Mouse (Mus musculus) liver, embryonic 14.5 days (tissue): ENCODE measurements at regions not wholly inside any gene's neighbourhood (a gene's known extent, or its start where the extent isn't known, plus 50 kb on each side); places are given as distances from the start of the nearest gene placed in this dataset.

Source experiments
- ATAC-seq: fragments of 200-750 bp; cut with Nextera tagmentation; 2 replicates; pipeline ENCODE4 v1.8.0; 2017; ENCODE audit warnings: moderate number of reproducible peaks, mild to moderate bottlenecking, moderate library complexity; ENCODE audit not compliant: insufficient read depth
- DNase-seq, 3 experiments: peaks; one replicate each; pipeline ENCODE4 v3.0.0-alpha.2; 2012 to 2013; ENCODE audit warnings: low read depth in 3 of 3, low spot score in 3 of 3
- H3K27ac ChIP-seq: fragments of 300-500 bp; sonication (generic); 2 replicates; pipeline ENCODE4 v1.5.1; 2014; ENCODE audit warnings: moderate library complexity, mild to moderate bottlenecking, control low read depth, inconsistent platforms
- H3K27me3 ChIP-seq: fragments of 300-500 bp; sonication (generic); 2 replicates; pipeline ENCODE4 v1.6.1; 2014; ENCODE audit warnings: mild to moderate bottlenecking, low read length, moderate library complexity; ENCODE audit not compliant: control insufficient read depth, insufficient read depth
- H3K36me3 ChIP-seq: fragments of 300-500 bp; sonication (generic); replicated peaks from 2 replicates; pipeline ENCODE4 v1.6.1; 2014; ENCODE audit warnings: low read depth; ENCODE audit not compliant: control insufficient read depth, insufficient read depth
- H3K4me1 ChIP-seq, 2 experiments: fragments of 200-500 bp in 1 of 2; fragments of 300-500 bp in 1 of 2; sonication (generic) in 1 of 2; replicated peaks; 2 replicates each; pipeline ENCODE4 v1.6.1; 2012 to 2014; ENCODE audit warnings: antibody characterized with exemption in 1 of 2, inconsistent platforms in 1 of 2, low read length in 1 of 2; ENCODE audit not compliant: control insufficient read depth in 2 of 2, insufficient read depth in 2 of 2
- H3K4me2 ChIP-seq: fragments of 300-500 bp; sonication (generic); 2 replicates; pipeline ENCODE4 v1.6.1; 2014; ENCODE audit warnings: low read depth, mild to moderate bottlenecking, control low read depth, moderate library complexity
- H3K4me3 ChIP-seq, 2 experiments: fragments of 200-500 bp in 1 of 2; fragments of 300-500 bp in 1 of 2; sonication (generic) in 1 of 2; 2 replicates each; pipeline ENCODE4 v1.5.1; 2012 to 2014; ENCODE audit warnings: low read depth in 2 of 2, low read length in 2 of 2, mild to moderate bottlenecking in 2 of 2, control low read depth in 1 of 2, inconsistent platforms in 1 of 2, moderate library complexity in 1 of 2; ENCODE audit not compliant: insufficient read depth in 1 of 2
- H3K9ac ChIP-seq: fragments of 300-500 bp; sonication (generic); replicated peaks from 2 replicates; pipeline ENCODE4 v1.6.1; 2014; ENCODE audit warnings: mild to moderate bottlenecking, control low read depth, moderate library complexity
- H3K9me3 ChIP-seq: fragments of 300-500 bp; sonication (generic); 2 replicates; pipeline ENCODE4 v1.6.1; 2016; ENCODE audit warnings: low read length, mixed read lengths; ENCODE audit not compliant: control insufficient read depth
- CTCF ChIP-seq: IDR thresholded peaks from 2 replicates; pipeline ENCODE4 v1.5.1; 2016; ENCODE audit warnings: antibody characterized with exemption, low read depth, control low read depth
- EP300 ChIP-seq: IDR thresholded peaks from 2 replicates; pipeline ENCODE4 v1.6.1; 2016; ENCODE audit warnings: antibody characterized with exemption, low read depth
- WGBS: fragments of 180-500 bp; shearing (Covaris S2); extraction: QIAGEN DNeasy Blood & Tissue Kit; methylation state at CpG from one replicate; pipeline ENCODE4 v1.1.7; 2014; ENCODE audit not compliant: insufficient replicate concordance; 5-methylcytosine and 5-hydroxymethylcytosine counted together

DNA sequence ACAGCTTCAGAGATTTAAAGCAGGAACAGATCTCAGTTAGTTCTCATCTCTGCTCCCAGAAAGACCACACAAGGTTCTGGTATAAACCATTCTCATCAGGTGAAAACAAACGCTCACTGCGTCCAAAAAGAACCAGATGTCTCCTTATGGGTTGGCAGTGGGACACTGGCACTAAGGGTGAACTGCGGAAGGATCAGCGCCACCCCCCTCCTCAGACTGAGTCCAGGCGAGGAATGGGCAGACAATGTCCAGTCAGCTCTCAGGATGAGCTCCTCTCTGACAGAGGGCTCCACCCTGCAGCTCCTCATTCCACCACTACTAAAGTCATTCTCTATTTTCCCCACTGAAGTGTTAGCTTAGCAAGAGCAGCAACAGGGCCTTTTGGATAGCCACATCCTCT lies 138.3 kb downstream of the Trim29 start:
- 68% methylated on average over 5 of the region's 5 CpGs for WGBS
- ATAC-seq (no peak), DNase-seq (no peak)
- Histone ChIP-seq H3K4me1 (no peaks in the 10 kb centered on the region), H3K27me3 (peaks cover 3% of the 10 kb centered on the region), H3K4me2 (no peak overlapping the region), H3K27ac (no peak overlapping the region), H3K4me3 (no peak overlapping the region), H3K9me3 (no peaks in the 10 kb centered on the region), H3K9ac (no peak overlapping the region), H3K36me3 (no peaks in the 10 kb centered on the region)
- TF ChIP-seq CTCF (no peak), EP300 (no peak)

DNA sequence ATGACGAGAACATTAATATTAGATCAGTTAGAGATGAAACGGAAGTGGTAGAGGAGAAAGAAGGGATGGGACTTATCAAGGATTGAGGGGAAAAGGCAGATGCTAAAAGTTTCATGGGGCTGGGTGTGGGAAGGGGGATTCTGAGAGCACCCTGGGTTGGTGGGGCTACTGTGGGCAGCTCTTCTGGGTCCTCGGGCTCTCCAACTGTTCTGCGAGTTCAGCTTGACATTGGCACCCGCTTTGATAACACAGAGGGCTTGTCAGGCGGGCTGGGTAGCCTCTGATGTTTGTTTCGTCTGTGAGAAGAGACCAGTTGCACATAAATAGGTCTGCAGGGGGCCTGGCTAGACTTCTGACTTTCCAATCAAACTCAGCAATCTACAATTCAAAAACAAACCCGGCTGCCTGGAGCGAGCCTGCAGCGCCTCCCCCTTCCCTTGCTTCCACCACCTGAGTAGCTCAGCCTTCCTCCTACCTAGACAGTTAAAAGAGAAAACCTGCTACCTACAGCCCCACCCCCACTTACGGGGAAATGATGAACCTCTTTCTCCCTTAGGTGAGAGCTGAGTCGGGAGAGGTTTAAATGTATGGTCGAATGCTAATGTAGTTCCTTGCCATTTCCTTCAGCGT lies 143.4 kb downstream of the Trim29 start:
- Histone ChIP-seq H3K9me3 (no peaks in the 10 kb centered on the region), H3K4me3 (no peak overlapping the region), H3K27me3 (peaks cover 7% of the 10 kb centered on the region), H3K36me3 (no peaks in the 10 kb centered on the region), H3K4me1 (no peaks in the 10 kb centered on the region), H3K27ac (no peak overlapping the region), H3K4me2 (no peak overlapping the region), H3K9ac (no peak overlapping the region)
- DNase-seq (no peak), ATAC-seq (no peak)
- 4% methylated on average over 14 of the region's 14 CpGs for WGBS
- TF ChIP-seq EP300 (no peak), CTCF (no peak)

DNA sequence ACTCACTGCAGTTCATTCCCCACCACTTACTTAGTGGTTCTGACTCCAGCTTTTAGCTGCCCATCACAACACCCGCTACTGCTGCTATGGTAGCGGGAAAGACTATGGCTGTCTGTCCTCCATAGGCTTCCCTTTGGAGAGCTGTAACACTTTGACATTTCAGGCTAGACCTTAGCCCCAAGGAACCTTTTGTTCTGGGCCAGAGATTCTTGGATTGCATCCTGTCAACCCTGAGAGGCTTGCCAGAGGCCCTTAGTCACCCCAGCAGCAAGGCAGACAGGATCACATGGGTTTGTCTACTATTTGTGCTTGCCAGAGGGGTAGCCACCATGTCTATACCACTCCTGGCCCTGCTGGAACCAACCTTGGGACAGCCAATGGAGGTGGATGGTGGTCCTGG lies 147.1 kb downstream of the Trim29 start:
- DNase-seq, result no peak
- no peak overlapping the region for H3K4me2 ChIP-seq

DNA sequence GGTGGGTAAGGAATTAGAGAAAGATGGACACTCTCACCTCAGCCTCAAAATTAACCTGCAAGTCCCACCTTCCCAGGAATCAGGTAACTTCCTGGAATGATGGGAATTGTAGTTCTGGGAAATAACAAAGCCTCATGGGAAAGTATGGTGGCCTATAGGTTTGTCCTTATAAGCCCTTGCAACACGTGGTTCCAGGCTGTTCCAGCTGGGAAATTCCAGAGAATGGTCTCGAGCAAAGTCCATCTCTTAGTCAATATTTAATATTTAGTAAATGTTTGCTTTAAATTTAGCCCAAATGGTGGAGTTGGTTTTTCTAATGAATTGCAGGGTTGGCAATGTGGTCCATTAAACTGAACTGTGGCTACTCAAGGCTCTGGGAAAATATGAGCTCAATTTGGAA lies 150.5 kb downstream of the Trim29 start:
- Histone ChIP-seq H3K9me3 (no peaks in the 10 kb centered on the region), H3K4me2 (no peak overlapping the region), H3K9ac (no peak overlapping the region), H3K4me3 (no peak overlapping the region), H3K27ac (no peak overlapping the region), H3K27me3 (no peaks in the 10 kb centered on the region), H3K36me3 (no peaks in the 10 kb centered on the region), H3K4me1 (peaks cover 0 to 5% of the 10 kb centered on the region in 2 experiments; a peak in 2 of 4 replicates)
- no peak for ATAC-seq
- 27% methylated on average over 2 of the region's 2 CpGs for WGBS
- DNase-seq, result peak in 2 of 3 experiments; percentile 5 to 6
- TF ChIP-seq EP300 (no peak), CTCF (no peak)

More for the DNA sequence above, 147.1 kb downstream of the Trim29 start:
- no peak overlapping the region for H3K4me3 ChIP-seq
- no peaks in the 10 kb centered on the region for H3K9me3 ChIP-seq
- H3K36me3 ChIP-seq, result no peaks in the 10 kb centered on the region
- WGBS, result 65% methylated on average over 2 of the region's 2 CpGs
- peaks cover 7% of the 10 kb centered on the region for H3K27me3 ChIP-seq
- no peak overlapping the region for H3K27ac ChIP-seq
- no peaks in the 10 kb centered on the region for H3K4me1 ChIP-seq
- no peak for TF ChIP-seq CTCF
- TF ChIP-seq EP300, result no peak
- no peak overlapping the region for H3K9ac ChIP-seq
- no peak for ATAC-seq

DNA sequence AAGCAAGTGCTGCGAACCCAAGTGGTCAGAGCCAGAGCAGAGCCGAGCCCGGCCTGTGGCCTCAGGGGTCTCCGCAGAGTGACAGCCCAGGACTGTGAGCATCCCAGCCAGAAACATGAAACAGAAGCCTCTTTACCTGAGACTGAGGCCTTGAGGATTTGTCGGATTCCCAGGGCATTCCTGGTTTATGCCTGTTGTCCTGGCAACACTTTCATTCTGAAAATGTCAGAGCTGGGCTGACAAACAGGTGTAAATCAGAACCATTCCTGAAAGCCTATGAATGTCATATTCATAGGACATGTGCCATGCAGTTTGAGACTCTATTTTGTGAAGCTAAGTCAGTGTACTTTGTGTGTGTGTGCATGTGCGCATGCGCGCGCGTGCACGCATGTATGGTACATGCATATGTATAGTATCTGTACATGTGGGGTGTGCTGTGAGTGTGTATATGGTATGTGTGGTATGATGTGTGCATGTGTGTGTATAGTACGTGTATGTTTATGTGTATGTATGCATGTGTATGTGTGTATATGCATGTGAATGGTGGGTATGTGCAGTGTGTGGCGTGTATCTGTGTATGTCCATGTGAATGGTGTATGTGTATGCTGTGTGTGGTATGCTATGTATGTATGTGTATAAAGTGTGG lies 152.9 kb downstream of the Trim29 start:
- H3K27ac ChIP-seq, result no peak overlapping the region
- no peak overlapping the region for H3K4me3 ChIP-seq
- no peaks in the 10 kb centered on the region for H3K36me3 ChIP-seq
- no peak overlapping the region for H3K4me2 ChIP-seq
- peaks cover 0 to 7% of the 10 kb centered on the region in 2 experiments; a peak in 2 of 4 replicates for H3K4me1 ChIP-seq
- ATAC-seq, result no peak
- 77% methylated on average over 13 of the region's 13 CpGs for WGBS
- H3K9me3 ChIP-seq, result no peaks in the 10 kb centered on the region
- H3K27me3 ChIP-seq, result no peaks in the 10 kb centered on the region
- no peak overlapping the region for H3K9ac ChIP-seq
- TF ChIP-seq EP300 (no peak), CTCF (no peak)
- DNase-seq, result no peak
